Mouse (Mus musculus) limb, embryonic 15.5 days (tissue): ENCODE data around the gene Gm16867. TPM values are rescaled to one million over a fixed set of nuclear protein-coding genes. Genes with fewer than 3 reads are reported as not detected.
"Not testable (repeated sequence)": the region's sequence is repeated elsewhere in the genome, so short reads cannot be mapped to it uniquely, and the experiment has no call there.

Experiments used
- ATAC-seq: fragments of 200-750 bp; cut with Nextera tagmentation; 2 replicates; pipeline ENCODE4 v1.8.0; 2017; ENCODE audit warnings: low read depth, moderate TSS enrichment; ENCODE audit not compliant: insufficient number of reproducible peaks, low FRiP score, low TSS enrichment
- H3K27ac ChIP-seq: fragments of 300-500 bp; sonication (generic); 2 replicates; pipeline ENCODE4 v1.5.1; 2015; ENCODE audit warnings: moderate library complexity, mild to moderate bottlenecking, inconsistent platforms
- H3K27me3 ChIP-seq: fragments of 300-500 bp; sonication (generic); 2 replicates; pipeline ENCODE4 v1.6.1; 2015; ENCODE audit warnings: inconsistent platforms
- H3K36me3 ChIP-seq: fragments of 300-500 bp; sonication (generic); 2 replicates; pipeline ENCODE4 v1.6.1; 2015; ENCODE audit warnings: inconsistent platforms
- H3K4me1 ChIP-seq: fragments of 300-500 bp; sonication (generic); 2 replicates; pipeline ENCODE4 v1.6.1; 2015; ENCODE audit warnings: inconsistent platforms
- H3K4me2 ChIP-seq: fragments of 300-500 bp; sonication (generic); 2 replicates; pipeline ENCODE4 v1.6.1; 2015; ENCODE audit warnings: mild to moderate bottlenecking, inconsistent platforms
- H3K4me3 ChIP-seq: fragments of 300-500 bp; sonication (generic); 2 replicates; pipeline ENCODE4 v1.5.1; 2015; ENCODE audit warnings: mild to moderate bottlenecking, inconsistent platforms
- H3K9ac ChIP-seq: fragments of 300-500 bp; sonication (generic); 2 replicates; pipeline ENCODE4 v1.6.1; 2015; ENCODE audit warnings: inconsistent platforms
- H3K9me3 ChIP-seq: fragments of 300-500 bp; sonication (generic); 2 replicates; pipeline ENCODE4 v1.6.1; 2016; ENCODE audit warnings: inconsistent platforms
- WGBS: fragments of 180-500 bp; shearing (Covaris S2); methylation state at CpG from one replicate; pipeline ENCODE4 v1.1.7; 2015; 5-methylcytosine and 5-hydroxymethylcytosine counted together
- polyA plus RNA-seq: library from polyadenylated mRNA; unstranded; fragments of >200 nt; fragmentation: Nextera tagmentation; extraction: Ambion mirVana; gene quantifications from 2 replicates; pipeline ENCODE4 v1.2.1, GENCODE M21; 2015

Gm16867 gene
- polyA plus RNA-seq, 1 experiment from 2014 or later: 0.15 TPM

GRCm38 (mm10) chr14:69448845-69449244 is 54.3 kb downstream of the Gm16867 start:
- H3K27ac ChIP-seq, H3K27me3 ChIP-seq, H3K4me2 ChIP-seq, H3K9me3 ChIP-seq, ATAC-seq, H3K36me3 ChIP-seq, H3K4me3 ChIP-seq, H3K4me1 ChIP-seq, H3K9ac ChIP-seq: not testable (repeated sequence)
- WGBS: no CpG with 5 or more reads among the region's 10 CpGs

GRCm38 (mm10) chr14:69447006-69447405 is 56.2 kb downstream of the Gm16867 start:
- not testable (repeated sequence) for H3K27ac ChIP-seq, H3K9ac ChIP-seq, H3K9me3 ChIP-seq, H3K4me1 ChIP-seq, H3K27me3 ChIP-seq, H3K36me3 ChIP-seq, H3K4me2 ChIP-seq, H3K4me3 ChIP-seq, ATAC-seq
- WGBS: no CpG with 5 or more reads among the region's 1 CpGs

GRCm38 (mm10) chr14:69443092-69443692 is 60.0 kb downstream of the Gm16867 start:
- H3K36me3 ChIP-seq, H3K9me3 ChIP-seq, H3K4me1 ChIP-seq, H3K4me2 ChIP-seq, H3K9ac ChIP-seq, H3K27ac ChIP-seq, H3K27me3 ChIP-seq, H3K4me3 ChIP-seq: not testable (repeated sequence)
- no CpG with 5 or more reads among the region's 7 CpGs for WGBS
- ATAC-seq: peak; percentile 92

- not testable (repeated sequence) for H3K4me2 ChIP-seq, H3K4me1 ChIP-seq, H3K27me3 ChIP-seq, H3K27ac ChIP-seq, H3K9me3 ChIP-seq, H3K9ac ChIP-seq, H3K36me3 ChIP-seq, ATAC-seq, H3K4me3 ChIP-seq
- no CpG with 5 or more reads among the region's 7 CpGs for WGBS
Observed at GRCm38 (mm10) chr14:69440955-69441354, 62.2 kb downstream of the Gm16867 start.

GRCm38 (mm10) chr14:69438678-69439214 is 64.4 kb downstream of the Gm16867 start:
- not testable (repeated sequence) for H3K27me3 ChIP-seq, H3K9me3 ChIP-seq, H3K4me2 ChIP-seq, ATAC-seq, H3K27ac ChIP-seq, H3K9ac ChIP-seq, H3K36me3 ChIP-seq, H3K4me1 ChIP-seq, H3K4me3 ChIP-seq
- WGBS: no CpG with 5 or more reads among the region's 7 CpGs

- not testable (repeated sequence) for H3K27ac ChIP-seq, H3K36me3 ChIP-seq, H3K9me3 ChIP-seq, H3K27me3 ChIP-seq, H3K4me3 ChIP-seq, H3K4me1 ChIP-seq, H3K4me2 ChIP-seq, H3K9ac ChIP-seq
- no CpG with 5 or more reads among the region's 7 CpGs for WGBS
- ATAC-seq: peak; percentile 71; the same call in 1 of the 2 replicates
Observed at GRCm38 (mm10) chr14:69421003-69421402, 82.2 kb downstream of the Gm16867 start.

- not testable (repeated sequence) for H3K4me2 ChIP-seq, H3K27ac ChIP-seq, H3K4me1 ChIP-seq, H3K36me3 ChIP-seq, H3K9me3 ChIP-seq, H3K27me3 ChIP-seq, ATAC-seq, H3K9ac ChIP-seq, H3K4me3 ChIP-seq
- WGBS: no CpG with 5 or more reads among the region's 7 CpGs
Observed at GRCm38 (mm10) chr14:69417545-69417944, 85.6 kb downstream of the Gm16867 start.

Other genes starting within 250 kb of the Gm16867 start
- 0.14 and 0.15 TPM in 2 replicates for gene Synb, start 209.1 kb downstream of the Gm16867 start, polyA plus RNA-seq
- 0.10 and 0.14 TPM in 2 replicates for gene Gm27179, start 9.2 kb upstream of the Gm16867 start, polyA plus RNA-seq
- 17.4 and 17.7 TPM in 2 replicates for gene Entpd4b, start 52.1 kb upstream of the Gm16867 start, polyA plus RNA-seq